Mouse (Mus musculus) G1E (cell line): ENCODE data around the gene Slc15a4. TPM values are rescaled to one million over a fixed set of nuclear protein-coding genes. Genes with fewer than 3 reads are reported as not detected.

ENCODE experiments used
- ATAC-seq: 2 replicates; pipeline ENCODE4 v1.8.0; 2016; ENCODE audit warnings: mild to moderate bottlenecking; ENCODE audit not compliant: insufficient number of reproducible peaks, poor library complexity, low FRiP score, severe bottlenecking; ENCODE audit errors: extremely low read depth
- DNase-seq: peaks from one replicate; pipeline ENCODE4 v3.0.0; 2012; ENCODE audit warnings: low spot score
- H3K27me3 ChIP-seq: 2 replicates; pipeline ENCODE4 v1.6.1; 2012; ENCODE audit warnings: mild to moderate bottlenecking, low read length, inconsistent platforms; ENCODE audit not compliant: insufficient read depth
- H3K36me3 ChIP-seq: replicated peaks from 2 replicates; pipeline ENCODE3; 2012; ENCODE audit warnings: mild to moderate bottlenecking, inconsistent platforms
- H3K4me1 ChIP-seq: 2 replicates; pipeline ENCODE4 v1.6.1; 2012; ENCODE audit warnings: low read depth, low read length, inconsistent platforms, mixed read lengths; ENCODE audit not compliant: insufficient read depth
- H3K4me3 ChIP-seq: 2 replicates; pipeline ENCODE4 v1.5.1; 2012; ENCODE audit warnings: low read depth, mild to moderate bottlenecking, inconsistent platforms, low read length, moderate library complexity, mixed read lengths
- H3K9me3 ChIP-seq: replicated peaks from 2 replicates; pipeline ENCODE4 v1.6.1; 2012; ENCODE audit warnings: inconsistent platforms
- CTCF ChIP-seq: IDR thresholded peaks from 2 replicates; pipeline ENCODE4 v1.5.1; 2012; ENCODE audit warnings: low read depth, low read length, inconsistent platforms, mixed read lengths
- GATA1 ChIP-seq: IDR thresholded peaks from 2 replicates; pipeline ENCODE4 v1.6.1; 2012; ENCODE audit warnings: borderline replicate concordance, low read length, inconsistent platforms, mixed read lengths
- GATA2 ChIP-seq: IDR thresholded peaks from 2 replicates; pipeline ENCODE4 v1.6.1; 2012; ENCODE audit warnings: low read depth, low read length, inconsistent platforms, borderline replicate concordance
- POLR2AphosphoS5 ChIP-seq: IDR thresholded peaks from 2 replicates; pipeline ENCODE4 v1.6.1; 2012; ENCODE audit warnings: low read depth, low read length, inconsistent platforms; ENCODE audit not compliant: insufficient replicate concordance
- TAL1 ChIP-seq: conservative IDR thresholded peaks from 2 replicates; pipeline ENCODE4 v1.6.1; 2012; ENCODE audit warnings: low read depth, low read length, inconsistent platforms, mixed read lengths
- polyA plus RNA-seq: library from polyadenylated mRNA; stranded (reverse); fragments of >175 nt; gene quantifications from 2 replicates; pipeline ENCODE4 v1.2.3, GENCODE M21; 2012
- total RNA-seq, 2 experiments: library from RNA; stranded (forward) in 1 of 2; stranded (reverse) in 1 of 2; fragments of 200-1000 nt in 1 of 2; fragments of >200 nt in 1 of 2; fragmentation: Nextera tagmentation in 1 of 2; gene quantifications; 2 replicates each; pipeline ENCODE4 v1.2.3; 2014 to 2017

Gene Slc15a4
- total RNA-seq (2014; fragmentation: Nextera tagmentation) (19.2 and 26.0 TPM in 2 replicates), total RNA-seq (2017) (40.1 and 41.3 TPM in 2 replicates), polyA plus RNA-seq (10.2 and 12.8 TPM in 2 replicates)

- no peaks in the 10 kb centered on the region for H3K36me3 ChIP-seq
- TF ChIP-seq GATA2 = no peak
- TF ChIP-seq TAL1 = no peak
- no peak for TF ChIP-seq CTCF
- no peak for TF ChIP-seq POLR2AphosphoS5
- no peak for TF ChIP-seq GATA1
- H3K4me1 ChIP-seq = no peaks in the 10 kb centered on the region
- H3K4me3 ChIP-seq = peak within 1 kb of the TSS; percentile 21; the same call in 1 of the 2 replicates
- no peaks in the 10 kb centered on the region for H3K27me3 ChIP-seq
- peaks cover 39% of the 10 kb centered on the region for H3K9me3 ChIP-seq
- ATAC-seq = no peak
- no peak for DNase-seq
Observed at GRCm38 (mm10) chr5:127632167-127633145, at the start of gene Slc15a4, which contains the start of gene Glt1d1. Gene Slc15a4 (minus strand): TSS chr5:127632897. Gene Glt1d1 (plus strand): TSS chr5:127632262.

- Histone ChIP-seq H3K4me1 (no peaks in the 10 kb centered on the region), H3K4me3 (no peak overlapping the region), H3K27me3 (no peaks in the 10 kb centered on the region), H3K36me3 (no peaks in the 10 kb centered on the region), H3K9me3 (peaks cover 56% of the 10 kb centered on the region)
- TF ChIP-seq CTCF = no peak
- no peak for TF ChIP-seq GATA2
- TF ChIP-seq POLR2AphosphoS5 = no peak
- TF ChIP-seq GATA1 = no peak
- ATAC-seq (no peak), DNase-seq (no peak)
Observed at GRCm38 (mm10) chr5:127678501-127678900, 45.8 kb upstream of the Slc15a4 start.

- H3K36me3 ChIP-seq = no peaks in the 10 kb centered on the region
- peaks cover 56% of the 10 kb centered on the region for H3K9me3 ChIP-seq
- H3K4me3 ChIP-seq = no peak overlapping the region
- DNase-seq (no peak), ATAC-seq (no peak)
- TF ChIP-seq POLR2AphosphoS5 (no peak), GATA1 (no peak), TAL1 (no peak), CTCF (no peak), GATA2 (no peak)
- H3K27me3 ChIP-seq = no peaks in the 10 kb centered on the region
- H3K4me1 ChIP-seq = no peaks in the 10 kb centered on the region
Observed at GRCm38 (mm10) chr5:127677561-127677960, 44.9 kb upstream of the Slc15a4 start.

GRCm38 (mm10) chr5:127673913-127674312 lies 41.2 kb upstream of the Slc15a4 start:
- Histone ChIP-seq H3K4me1 (no peaks in the 10 kb centered on the region), H3K27me3 (no peaks in the 10 kb centered on the region), H3K36me3 (no peaks in the 10 kb centered on the region), H3K4me3 (no peak overlapping the region), H3K9me3 (peaks cover 49% of the 10 kb centered on the region)
- DNase-seq (no peak), ATAC-seq (no peak)
- TF ChIP-seq TAL1 (no peak), POLR2AphosphoS5 (no peak), CTCF (no peak), GATA2 (no peak), GATA1 (no peak)

- H3K9me3 ChIP-seq = peaks cover 51% of the 10 kb centered on the region
- H3K4me1 ChIP-seq = no peaks in the 10 kb centered on the region
- H3K36me3 ChIP-seq = no peaks in the 10 kb centered on the region
- no peak overlapping the region for H3K4me3 ChIP-seq
- H3K27me3 ChIP-seq = no peaks in the 10 kb centered on the region
- no peak for DNase-seq
- ATAC-seq = no peak
- TF ChIP-seq CTCF = no peak
Observed at GRCm38 (mm10) chr5:127660979-127661378, 28.3 kb upstream of the Slc15a4 start.

- H3K27me3 ChIP-seq = no peaks in the 10 kb centered on the region
- H3K4me3 ChIP-seq = no peak overlapping the region
- no peaks in the 10 kb centered on the region for H3K4me1 ChIP-seq
- TF ChIP-seq TAL1 (no peak), CTCF (no peak), GATA1 (no peak), POLR2AphosphoS5 (no peak), GATA2 (no peak)
- H3K9me3 ChIP-seq = peaks cover 49% of the 10 kb centered on the region
- ATAC-seq (no peak), DNase-seq (no peak)
- H3K36me3 ChIP-seq = no peaks in the 10 kb centered on the region
Observed at GRCm38 (mm10) chr5:127660267-127660666, 27.6 kb upstream of the Slc15a4 start.

- TF ChIP-seq GATA2 (no peak), POLR2AphosphoS5 (no peak), TAL1 (no peak), CTCF (no peak), GATA1 (no peak)
- no peak for ATAC-seq
- peaks cover 46% of the 10 kb centered on the region for H3K9me3 ChIP-seq
- DNase-seq = no peak
- no peaks in the 10 kb centered on the region for H3K4me1 ChIP-seq
- no peak overlapping the region for H3K4me3 ChIP-seq
- no peaks in the 10 kb centered on the region for H3K27me3 ChIP-seq
- H3K36me3 ChIP-seq = no peaks in the 10 kb centered on the region
Observed at GRCm38 (mm10) chr5:127659312-127659711, 26.6 kb upstream of the Slc15a4 start.
